Mouse (Mus musculus): ENCODE results near the gene Mtf1.

- TF ChIP-seq POLR2A (IDR thresholded peaks at IDR 0.05; ENCODE audit: control insufficient read depth in 1 of 2, insufficient read depth in 1 of 2, low read depth in 1 of 2, low read length in 2 of 2, poor library complexity in 1 of 2) (peak in 1 of 2 experiments; percentile 11; a peak in 1 of 4 replicates), MAZ (IDR thresholded peaks at IDR 0.05; ENCODE audit: low read depth, low read length) (no peak), RAD21 (IDR thresholded peaks at IDR 0.05; ENCODE audit: low read depth, low read length) (no peak), UBTF (IDR thresholded peaks at IDR 0.05; ENCODE audit: borderline replicate concordance, insufficient read depth, low read depth, low read length) (no peak), CTCF (IDR thresholded peaks at IDR 0.05 in 2 of 3, conservative IDR thresholded peaks at IDR 0.05 in 1 of 3; ENCODE audit: control insufficient read depth in 1 of 3, insufficient read depth in 1 of 3, low read depth in 2 of 3, low read length in 3 of 3, poor library complexity in 1 of 3, severe bottlenecking in 1 of 3) (no peak), ETS1 (IDR thresholded peaks at IDR 0.05; ENCODE audit: low read depth, low read length) (no peak)
These were observed 47.8 kb downstream of the Mtf1 start for GRCm38 (mm10) chr4:124849631-124850260.

Data from MEL (cell line).